Mouse (Mus musculus) embryo, embryonic 10.5 days (tissue): ENCODE data around the gene Nt5c3.
A peak's percentile ranks its signal among the peaks of the same experiment; 100 is the strongest.
"Not testable (repeated sequence)": the region's sequence is repeated elsewhere in the genome, so short reads cannot be mapped to it uniquely, and the experiment has no call there.

ENCODE experiments used
- DNase-seq: peaks from one replicate; pipeline ENCODE4 v3.0.0-alpha.2; 2015; ENCODE audit warnings: low spot score

The Nt5c3 gene

DNA sequence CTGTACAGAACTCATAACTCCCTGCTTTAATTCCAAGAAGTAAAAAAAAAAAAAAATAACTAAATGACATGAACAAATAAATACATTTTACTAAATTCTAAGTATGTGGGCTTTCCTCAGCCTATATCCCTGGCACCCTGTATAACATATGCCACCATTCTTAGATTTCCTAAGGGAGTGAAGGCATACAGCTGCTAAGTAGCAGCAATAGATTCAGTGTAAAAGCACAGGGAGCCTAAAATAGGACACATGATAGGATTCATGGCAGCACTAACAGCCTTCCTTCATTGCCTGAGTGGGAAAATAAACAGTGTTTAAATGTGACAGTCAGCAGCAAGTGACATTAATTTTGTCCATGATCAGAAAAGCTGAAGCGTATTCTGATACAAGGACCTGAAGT, 19.4 kb downstream of the Nt5c3 start:
- no peak for DNase-seq

DNA sequence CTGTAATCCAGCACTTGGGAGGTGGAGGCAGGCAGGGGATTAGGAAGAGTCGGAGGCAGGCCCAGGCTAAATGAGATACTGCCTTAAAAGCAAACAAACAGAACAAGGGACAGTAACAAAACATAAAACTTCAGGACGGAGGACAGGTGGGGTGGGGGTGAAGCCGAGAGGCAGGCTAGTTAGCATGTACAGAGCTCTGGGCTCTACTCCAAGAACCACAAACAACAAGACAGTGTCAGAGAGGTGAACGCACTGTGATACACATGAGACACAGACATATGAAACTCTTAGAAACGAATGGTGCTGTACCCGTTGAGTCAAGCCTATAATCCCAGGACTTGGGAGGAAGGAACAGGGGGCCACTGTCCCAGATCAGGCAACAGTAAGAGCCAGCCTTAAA, 19.9 kb downstream of the Nt5c3 start:
- DNase-seq = no peak

DNA sequence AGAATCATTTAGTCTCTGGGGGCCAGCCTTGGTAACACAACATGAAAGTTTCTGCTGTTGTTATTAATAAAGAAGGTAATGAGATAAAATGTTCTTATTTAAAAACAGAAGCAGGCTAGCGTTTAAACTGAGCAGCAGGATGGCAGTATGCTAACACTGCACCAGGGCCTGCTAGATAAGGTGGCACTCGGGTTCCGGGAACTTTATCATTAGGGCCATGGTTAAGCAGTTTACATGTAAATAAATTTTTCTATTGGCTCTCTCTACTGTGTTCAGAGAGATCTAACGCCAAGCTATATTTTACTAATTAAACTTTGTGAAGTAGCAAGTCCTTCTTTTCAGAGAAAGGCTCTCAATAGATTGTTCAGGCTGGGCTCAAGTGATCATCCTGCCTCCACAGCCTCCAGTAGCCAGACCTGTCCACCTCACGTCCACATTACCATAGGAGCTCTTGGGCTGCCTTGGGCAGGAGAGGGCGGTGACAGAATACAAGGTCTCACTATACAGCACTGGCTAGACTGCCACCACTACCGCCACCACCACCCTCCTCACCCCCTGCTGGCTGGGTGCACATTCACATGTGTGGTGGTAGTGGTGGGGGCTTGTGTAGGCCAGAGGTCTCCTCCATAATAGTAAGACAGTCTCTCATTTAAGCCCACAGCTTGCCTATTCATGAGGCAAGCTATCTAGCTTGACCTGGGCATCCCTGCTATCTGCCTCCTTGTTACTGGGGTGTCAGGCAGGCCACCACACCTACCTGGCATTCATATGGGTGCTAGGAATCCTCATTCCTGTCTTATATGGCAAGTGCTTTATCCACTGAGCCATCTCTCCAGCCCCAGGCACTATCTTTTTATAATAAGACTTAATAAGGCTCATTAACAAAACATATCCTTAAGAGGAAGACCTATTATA, 20.9 kb downstream of the Nt5c3 start:
- no peak for DNase-seq

DNA sequence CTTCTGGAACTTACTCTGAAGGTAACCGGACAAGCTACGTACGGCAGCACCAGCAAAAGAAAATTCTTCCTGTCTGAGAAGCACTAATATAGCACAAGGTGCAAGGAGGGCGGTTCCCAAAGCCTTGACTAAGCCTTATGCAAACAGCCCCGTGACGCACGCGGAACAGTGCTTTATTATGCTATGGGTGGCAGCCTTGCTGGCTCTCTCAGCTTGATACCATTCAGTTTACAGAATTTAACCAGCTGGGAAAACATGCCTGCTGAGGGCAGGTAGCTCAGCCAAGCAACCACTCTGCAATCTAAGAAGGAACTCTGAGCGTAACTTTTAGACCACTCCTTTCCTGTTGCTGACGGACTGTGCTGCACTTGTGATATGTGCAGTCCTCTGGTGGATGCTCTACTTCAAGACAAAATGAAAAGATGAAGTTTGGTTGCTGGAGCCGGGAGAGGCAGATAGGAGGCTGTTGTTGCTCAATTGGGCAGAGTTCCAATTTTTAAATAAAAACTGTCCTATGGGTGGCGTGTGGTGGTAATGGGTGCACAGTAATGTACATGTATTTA, 21.8 kb downstream of the Nt5c3 start:
- peak; percentile 17 for DNase-seq

DNA sequence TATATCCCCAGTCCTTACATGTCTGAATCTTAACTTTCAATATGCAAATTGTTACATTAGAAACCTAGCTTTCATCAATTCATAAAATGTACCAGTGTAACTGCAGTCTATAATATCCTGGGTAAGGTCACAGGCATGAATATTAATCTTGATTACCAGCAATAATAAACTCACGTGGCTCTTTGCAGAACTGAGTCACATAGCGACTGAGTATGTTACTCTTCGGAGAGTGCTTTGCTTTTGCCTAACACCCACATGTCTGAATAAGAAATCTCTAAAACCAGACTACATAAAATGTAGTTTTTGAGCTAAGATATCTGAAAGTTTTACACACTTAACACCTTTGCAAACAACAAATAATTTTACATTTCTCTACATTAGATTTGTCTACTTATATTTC, 22.4 kb downstream of the Nt5c3 start:
- no peak for DNase-seq

DNA sequence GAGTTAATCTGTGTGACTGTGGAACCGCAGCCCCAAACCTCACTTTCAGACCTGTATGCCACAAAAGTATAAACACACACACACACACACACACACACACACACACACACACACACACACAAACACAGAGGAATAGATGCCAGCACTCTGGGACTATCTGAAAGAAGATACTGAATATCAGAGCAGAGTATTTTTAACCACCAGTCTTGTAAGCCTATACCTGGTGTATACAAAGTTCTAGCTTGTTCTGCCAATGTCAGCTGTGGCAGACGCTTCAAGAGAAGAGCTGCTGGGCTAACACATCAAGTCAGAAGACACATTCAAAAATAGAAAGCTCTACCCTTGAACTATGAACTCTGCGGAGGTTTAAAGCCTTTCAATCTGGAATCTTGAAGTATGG, 24.1 kb downstream of the Nt5c3 start:
- no peak for DNase-seq

DNA sequence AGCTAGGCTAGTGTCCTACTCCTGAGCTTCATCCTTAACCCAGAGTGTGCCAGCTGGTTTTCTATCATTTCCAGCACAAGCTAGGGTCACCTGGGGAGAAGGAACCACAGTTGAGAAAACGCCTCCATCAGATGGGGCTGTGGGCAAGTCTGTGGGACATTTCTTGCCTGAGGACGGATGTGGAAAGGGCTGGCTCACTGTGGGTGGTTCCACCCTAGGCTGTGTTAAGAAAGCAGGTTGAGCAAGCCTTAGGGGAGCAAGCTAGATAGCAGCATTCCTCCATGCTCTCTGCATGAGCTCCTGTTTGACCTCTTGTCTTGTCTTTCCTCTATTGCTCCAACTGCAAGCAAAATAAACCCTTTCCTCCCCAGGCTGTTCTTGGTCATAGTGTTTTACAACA, 33.0 kb downstream of the Nt5c3 start:
- DNase-seq = no peak

DNA sequence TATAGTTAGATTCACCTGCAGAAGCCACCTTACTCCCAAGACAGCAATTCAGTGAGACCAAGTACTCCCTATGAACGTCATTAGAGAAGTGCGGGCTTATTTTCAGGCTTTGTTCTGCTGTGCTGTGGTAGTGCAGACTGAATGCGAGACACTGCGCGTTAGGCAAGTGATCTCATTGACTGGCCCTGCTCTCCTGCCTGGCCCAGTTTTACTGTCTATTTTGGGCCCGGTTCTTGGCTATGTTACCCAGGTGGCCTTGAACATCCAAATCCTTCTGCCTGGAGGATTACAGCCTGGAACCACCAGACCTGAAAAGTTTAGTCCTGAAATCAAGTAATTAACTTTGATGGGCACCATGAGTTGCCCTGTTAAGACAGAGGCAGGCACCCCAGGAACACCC, 35.2 kb downstream of the Nt5c3 start:
- DNase-seq = no peak

DNA sequence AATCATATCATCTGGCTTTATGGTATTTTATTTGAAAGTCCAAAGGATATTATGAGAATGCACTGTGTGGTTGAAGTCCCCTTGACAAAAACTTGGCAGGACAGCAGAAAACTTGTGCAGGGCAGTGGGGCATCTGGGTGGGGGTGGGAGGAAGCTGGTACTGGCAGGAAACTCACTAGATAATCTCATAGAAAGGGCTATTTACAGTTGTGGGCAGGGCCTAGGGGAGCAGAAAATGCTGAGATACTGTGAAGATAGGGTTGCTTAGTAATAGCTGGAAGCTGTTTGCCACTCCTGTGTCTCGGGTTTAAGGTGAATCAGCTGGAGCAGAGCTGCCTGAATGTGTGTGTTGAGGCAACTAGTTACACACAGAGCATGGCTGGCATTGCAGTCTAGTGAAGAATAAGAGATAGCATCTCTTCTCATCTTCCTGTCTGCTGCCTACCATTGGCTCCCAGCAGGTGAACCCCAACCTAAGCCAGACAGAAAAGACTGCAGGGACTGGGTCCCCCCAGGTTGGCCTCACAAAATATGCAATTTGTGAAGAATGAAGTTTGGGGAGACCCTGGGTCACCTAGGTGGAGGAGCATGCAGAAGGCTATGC, 44.3 kb downstream of the Nt5c3 start:
- no peak for DNase-seq

DNA sequence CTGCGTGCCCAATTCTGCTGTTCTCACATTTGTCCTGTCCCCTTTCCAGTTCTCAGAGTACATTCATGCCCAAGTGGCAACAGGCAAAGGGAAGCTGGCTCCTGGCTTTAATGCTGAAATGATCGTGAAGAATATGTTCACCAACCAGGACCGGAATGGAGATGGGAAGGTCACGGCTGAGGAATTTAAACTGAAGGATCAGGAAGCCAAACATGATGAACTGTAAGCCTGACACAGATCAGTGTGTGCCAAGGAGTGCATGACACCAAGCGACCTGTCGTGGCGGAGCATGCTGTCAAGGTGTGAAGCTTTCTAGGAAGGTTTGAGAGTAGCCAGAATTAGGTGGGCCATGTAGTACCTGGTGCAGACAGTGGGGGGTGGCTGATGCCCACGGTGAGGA, 45.7 kb downstream of the Nt5c3 start:
- no peak for DNase-seq

DNA sequence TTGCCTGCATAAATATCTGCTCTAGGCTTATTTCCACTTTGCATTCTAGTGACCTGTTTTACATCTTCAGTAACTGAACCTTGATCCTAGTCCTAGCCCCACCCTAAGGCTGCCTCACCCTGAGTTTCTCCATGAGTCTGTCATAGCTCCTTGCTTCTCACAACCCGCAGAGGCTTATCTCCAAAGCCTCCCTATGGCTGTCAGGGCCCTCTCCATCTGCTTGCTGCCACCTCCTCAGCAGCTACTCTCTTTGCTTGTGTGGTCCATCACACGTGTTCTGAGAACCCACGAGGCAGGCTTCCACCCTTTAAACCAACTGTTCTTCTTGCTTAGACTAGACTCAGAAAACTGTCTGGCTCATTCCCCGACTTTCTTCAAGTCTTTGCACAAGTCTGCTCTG, 46.9 kb downstream of the Nt5c3 start:
- no peak for DNase-seq

DNA sequence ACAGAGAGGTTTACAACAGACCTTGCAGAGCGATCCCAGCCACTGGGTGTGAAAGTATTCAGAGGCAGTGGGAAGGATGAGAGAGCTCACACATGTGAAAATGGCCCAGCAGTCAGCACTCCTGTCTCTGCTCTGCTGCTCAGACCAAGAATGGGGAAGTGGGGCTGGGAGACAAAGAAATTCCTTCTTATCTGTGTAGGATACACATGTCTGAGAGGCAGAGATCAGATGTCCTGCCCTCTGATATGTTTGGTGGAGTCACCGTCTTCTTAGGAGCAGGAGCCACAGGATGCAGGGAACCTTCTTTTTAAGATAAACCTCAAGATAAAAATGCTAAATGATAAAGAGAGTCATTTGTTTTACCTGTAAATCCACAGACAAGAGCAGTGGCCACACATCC, 53.7 kb downstream of the Nt5c3 start:
- no peak for DNase-seq

DNA sequence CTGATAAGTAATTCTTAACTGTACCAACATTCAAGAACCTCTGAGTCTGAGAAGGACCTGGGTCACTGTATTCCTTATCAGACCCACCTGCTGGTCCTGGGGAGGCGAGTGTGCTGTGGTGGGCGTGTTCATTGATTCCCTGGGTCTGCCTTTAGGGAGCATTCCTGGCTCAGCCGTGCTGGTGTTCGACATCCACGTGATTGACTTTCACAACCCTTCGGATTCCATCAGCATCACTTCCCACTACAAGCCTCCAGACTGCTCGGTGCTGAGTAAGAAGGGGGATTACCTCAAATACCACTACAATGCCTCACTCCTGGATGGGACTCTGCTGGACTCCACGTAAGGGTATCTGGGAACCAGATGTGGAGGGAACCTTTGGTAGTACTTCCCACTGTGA, 55.2 kb downstream of the Nt5c3 start:
- DNase-seq = no peak

DNA sequence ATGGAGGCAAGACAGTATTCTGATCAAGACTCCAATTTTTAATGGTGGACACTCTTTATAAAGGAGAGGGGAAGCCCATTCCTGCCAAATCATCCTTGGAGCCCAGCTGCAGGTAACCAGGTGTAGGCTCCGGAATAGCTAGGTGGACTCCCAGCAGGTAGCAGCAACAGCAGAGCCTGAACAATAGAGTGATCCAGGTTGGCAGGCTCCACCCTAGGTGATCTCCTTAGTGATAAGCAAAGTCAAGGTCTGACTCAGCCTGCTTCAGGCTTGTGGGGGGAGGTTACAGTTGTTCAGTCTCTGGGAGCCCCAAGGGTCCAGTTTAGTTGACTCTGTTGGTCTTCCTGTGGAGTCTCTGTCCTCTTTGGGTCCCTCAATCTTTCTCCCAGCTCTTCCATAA, 56.8 kb downstream of the Nt5c3 start:
- DNase-seq = not testable (repeated sequence)

DNA sequence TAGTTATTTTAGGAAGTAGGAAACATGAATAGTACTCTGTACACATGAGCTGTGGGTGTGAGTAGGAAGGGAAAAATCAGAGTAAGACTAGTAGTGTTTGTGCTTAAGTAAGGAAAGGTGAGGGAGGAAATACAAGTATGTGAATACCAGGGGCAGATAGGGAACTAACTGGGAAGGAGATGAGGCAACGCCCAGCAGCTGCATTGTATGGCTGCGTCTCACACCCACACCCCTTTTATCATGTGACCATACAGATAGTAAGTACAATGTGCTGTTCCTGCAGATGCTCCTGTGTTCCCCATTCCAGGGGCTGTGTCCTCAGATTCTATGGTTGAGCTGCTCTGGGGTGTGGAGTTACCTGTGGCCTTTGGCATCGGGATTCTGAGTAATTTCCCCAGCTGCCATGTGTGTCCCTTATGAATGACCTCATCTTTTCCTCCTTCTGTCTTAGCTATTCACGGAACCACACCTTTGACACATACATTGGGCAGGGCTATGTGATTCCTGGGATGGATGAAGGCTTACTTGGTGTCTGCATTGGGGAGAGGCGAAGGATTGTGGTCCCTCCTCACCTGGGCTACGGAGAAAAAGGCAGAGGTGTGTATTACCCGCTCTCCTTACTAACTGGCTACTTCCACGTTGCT, 63.4 kb downstream of the Nt5c3 start:
- DNase-seq = no peak

DNA sequence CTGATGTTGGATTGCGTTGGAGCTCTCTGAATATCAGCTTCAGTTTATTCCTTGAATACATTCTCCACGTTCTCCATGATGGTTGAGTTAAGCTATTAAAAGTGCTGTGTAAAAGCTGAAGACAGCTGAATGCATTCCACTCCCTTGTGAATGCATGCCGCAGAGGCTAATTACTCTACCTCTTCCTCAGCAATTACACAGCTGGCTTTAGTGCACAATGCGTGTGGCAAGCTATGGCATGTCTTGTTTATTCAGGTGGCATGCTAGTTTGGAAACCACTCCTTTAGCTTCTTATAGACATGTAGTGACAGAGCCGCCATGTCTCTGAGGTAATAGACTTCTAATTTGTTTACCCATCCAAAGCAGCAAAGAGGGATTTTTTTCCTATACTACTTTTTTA, 67.0 kb downstream of the Nt5c3 start:
- DNase-seq = peak; percentile 40

DNA sequence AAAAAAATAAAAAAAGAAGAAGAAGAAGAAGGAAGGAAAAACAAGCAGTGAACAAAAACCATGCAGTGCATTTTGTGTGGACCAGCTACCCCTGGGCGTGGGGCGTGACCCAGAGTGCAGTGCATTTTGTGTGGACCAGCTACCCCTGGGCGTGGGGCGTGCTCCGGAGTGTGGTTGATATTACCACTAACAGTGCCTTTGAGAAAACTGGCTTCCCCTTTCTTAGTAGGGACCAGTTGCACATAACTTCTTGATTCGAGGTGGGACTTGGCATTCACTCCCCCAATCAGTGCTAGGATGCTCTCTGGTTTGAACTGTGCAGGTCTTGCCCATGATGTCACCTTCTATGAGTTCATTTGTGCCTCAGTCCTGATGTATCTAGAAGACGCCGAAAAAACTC, 68.9 kb downstream of the Nt5c3 start:
- DNase-seq = no peak

DNA sequence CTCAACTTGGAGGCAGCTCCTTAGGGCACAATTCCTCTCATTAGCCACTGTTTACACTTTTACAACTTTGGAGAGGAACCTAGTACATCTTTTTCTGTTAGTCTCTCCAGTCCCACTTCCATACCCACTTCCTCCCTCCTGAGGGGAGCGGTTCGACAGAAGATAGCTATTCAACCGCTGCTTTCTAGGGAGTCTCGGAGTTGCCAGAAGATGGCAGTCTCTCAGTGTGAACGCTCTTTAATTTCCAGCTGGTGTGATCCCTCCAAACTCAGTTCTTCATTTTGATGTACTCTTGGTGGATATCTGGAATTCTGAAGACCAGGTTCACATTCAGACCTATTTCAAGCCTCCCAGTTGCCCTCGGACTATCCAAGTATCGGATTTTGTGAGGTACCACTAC, 73.4 kb downstream of the Nt5c3 start:
- DNase-seq = no peak

DNA sequence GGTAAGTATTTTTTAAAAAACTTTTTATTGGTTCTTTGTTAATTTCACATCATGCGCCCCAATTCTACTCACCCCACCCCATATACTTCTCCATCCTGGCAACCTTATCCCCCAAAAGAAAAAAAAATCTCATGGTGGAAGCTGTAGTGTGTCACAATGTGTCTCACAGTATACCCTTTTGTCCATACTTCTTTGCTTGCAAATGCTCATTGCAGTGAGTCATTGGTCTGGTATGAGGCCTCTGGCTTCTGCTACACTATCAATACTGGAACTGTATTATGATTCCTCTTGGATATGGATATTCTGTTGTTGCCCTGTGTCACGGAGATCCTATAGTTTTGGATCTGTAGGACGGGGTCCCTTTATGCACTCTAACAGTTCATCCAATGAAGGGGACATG, 74.8 kb downstream of the Nt5c3 start:
- no peak for DNase-seq

DNA sequence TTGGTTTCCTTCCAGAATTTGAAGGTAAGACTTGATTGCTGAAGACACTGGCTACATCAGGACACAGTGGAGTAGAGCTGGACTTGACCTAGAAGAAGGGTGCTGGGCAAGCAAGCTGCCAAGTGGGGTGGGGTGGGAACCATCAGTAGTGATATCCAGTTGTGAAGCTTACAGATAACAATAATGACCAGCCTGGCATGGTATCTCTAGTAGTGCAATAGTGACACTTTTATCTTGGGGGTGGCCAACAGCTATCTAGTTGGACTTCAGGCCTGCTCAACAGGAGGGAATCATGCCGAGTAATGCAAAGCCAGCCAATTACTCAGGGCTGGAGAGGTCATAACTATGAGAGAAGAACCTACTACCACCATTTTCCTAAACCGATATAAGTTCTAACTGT, 79.4 kb downstream of the Nt5c3 start:
- no peak for DNase-seq

DNA sequence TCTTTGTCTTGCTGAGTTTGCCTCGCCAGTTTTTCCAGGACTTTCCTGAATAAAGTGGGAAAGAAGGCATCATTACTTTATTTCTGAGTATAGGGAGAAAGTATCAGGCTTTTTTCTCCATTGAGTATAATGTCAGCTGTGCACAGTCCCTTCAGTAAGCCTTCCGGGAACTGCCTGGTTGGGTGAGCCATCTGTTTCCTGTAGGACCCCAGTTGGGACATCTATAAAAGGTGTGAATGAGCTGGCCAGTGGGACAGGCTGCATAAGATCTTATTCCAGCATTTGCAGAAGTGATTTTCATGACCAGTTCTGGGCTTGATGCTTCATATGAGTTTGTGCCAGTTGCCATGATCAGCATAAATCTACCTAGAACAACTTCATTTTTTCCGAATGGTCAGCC, 80.5 kb downstream of the Nt5c3 start:
- no peak for DNase-seq

DNA sequence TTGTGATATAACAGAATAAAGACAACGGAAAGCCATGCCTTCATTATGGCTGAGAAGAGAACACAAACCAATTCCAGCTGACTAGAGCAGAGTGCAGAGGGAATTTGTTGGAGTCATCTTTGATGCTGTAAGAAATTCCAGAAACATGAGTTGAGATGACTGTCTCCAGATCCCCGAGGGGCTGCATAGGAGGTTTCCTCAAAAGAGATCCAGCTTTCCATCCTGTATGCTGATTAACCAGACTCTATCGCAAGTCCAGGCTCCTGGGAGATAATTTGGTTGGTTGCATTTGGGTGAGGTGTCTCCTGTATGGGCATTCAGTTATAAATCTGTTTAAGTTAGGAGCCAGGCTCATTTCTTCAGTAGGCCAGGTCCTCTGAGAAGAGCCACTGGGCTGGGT, 86.1 kb downstream of the Nt5c3 start:
- DNase-seq = no peak

DNA sequence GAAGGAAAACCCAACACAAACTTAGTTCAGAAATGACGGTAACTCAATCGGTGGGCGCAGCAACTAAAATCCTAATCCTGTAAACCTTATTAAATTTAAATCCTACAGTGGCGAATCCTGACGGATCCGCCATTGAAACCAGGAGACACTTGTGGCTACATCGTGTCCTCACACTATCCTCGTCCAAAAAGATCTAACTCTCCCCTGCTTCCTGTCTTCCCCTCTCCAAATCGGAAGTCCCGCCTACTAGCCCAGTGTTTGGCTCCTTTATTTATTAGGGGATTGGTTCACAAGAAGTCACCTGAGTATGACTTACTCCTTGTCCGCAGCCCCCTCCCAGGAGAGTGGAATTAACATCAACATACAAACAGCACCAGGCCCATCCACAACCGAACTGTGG, 86.6 kb downstream of the Nt5c3 start:
- no peak for DNase-seq
